Mouse (Mus musculus): ENCODE data around the gene Pias4. TPM values are rescaled to one million over a fixed set of nuclear protein-coding genes. Genes with fewer than 3 reads are reported as not detected.
"Not testable (repeated sequence)": the region's sequence is repeated elsewhere in the genome, so short reads cannot be mapped to it uniquely, and the experiment has no call there.

Gene Pias4
- total RNA-seq, 2 experiments from 2014 or later: 11.7 to 14.2 TPM

DNA sequence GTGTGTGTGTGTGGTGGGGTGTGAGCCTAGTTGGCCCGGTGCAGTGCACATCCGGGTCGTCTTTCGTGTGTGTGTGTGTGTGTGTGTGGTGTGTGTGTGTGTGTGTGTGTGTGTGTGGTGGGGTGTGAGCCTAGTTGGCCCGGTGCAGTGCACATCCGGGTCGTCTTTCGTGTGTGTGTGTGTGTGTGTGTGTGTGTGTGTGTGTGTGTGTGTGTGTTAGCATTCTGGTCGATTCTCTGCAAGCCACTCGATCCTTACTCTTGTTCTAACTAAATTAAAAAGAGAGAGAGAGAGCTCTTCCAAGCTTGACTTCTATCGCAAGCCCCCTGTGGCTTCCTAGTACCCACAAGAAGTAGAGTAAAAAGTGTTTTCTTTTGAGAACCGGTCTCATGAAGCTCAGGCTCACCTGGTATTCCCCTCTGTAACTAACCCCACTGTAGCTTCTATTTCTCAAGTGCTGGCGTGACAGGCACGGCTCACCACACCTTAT, 1.7 kb upstream of the Pias4 start:
- not testable (repeated sequence) for DNase-seq

DNA sequence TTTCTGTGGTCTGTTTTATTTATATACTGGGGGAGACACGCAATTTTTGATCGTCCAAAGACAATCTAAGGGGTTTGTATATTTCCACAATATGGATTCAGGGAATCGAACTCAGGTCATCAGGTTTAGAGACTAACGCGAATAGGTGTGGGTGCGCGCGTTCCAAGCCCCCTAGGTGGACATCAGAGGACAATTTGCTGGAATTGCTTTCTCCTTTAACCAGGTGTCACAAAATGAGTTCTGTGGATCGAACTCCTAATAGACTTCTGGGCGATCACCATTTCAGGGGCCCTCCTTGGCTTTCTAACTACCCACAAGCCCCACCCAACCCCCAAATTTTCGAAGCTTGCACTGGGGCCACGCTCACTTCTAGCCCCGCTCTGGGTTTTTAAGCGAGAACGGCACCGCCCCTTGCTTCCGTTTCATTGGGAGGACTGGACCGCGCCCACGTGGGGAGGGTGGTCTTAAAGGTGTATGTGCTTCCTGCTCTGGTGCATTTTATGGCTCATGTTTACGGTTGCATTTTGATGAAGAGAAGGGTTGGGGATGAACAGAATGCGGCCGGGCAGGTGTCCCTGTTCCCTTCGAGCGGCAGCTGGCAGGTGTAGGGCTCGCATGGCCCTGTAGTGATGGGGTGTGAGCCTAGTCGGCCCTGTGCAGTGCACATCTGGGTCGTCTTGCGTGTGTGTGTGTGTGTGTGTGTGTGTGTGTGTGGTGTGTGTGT, 960 bp upstream of the Pias4 start:
- DNase-seq: peak; percentile 84

DNA sequence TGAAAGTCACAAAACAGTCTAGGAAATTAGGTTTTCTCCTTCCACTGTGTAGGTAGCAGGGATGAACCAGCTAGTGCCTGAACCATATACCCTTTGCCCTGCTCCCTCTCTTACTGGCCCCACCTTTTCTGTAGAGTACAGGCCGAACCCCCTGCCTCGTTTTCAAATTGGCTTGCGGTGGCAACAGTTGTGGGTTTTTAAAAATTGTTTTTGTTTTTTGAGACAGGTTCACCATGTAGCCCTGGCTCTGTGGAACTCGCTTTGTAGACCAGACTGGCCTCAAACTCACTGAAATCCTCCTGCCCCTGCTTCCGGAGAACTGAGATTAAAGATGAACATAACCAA, 336 bp upstream of the Pias4 start:
- no peak for DNase-seq

GRCm38 (mm10) chr10:81165118-81165517, 2.6 kb downstream of the Pias4 start:
- no peak for DNase-seq

DNA sequence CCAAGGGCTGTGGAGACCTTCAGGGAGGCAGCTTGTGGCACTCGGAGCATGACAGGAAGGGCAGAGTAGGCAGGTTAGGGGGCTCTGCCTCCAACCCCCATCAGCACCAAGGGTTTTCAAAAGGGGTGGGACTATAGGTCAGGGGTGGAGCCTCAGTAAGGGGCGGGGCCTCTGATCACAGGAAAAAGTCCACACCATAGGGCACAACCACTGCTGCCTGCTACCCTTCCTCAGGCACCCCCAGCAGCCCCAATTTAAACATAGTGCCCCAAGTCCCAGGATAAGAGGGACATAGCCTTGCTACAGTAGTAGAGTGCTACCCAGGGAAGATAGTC, 5.4 kb downstream of the Pias4 start:
- DNase-seq: no peak

- no peak for DNase-seq
Measured at GRCm38 (mm10) chr10:81161602-81162317, 6.0 kb downstream of the Pias4 start.

DNA sequence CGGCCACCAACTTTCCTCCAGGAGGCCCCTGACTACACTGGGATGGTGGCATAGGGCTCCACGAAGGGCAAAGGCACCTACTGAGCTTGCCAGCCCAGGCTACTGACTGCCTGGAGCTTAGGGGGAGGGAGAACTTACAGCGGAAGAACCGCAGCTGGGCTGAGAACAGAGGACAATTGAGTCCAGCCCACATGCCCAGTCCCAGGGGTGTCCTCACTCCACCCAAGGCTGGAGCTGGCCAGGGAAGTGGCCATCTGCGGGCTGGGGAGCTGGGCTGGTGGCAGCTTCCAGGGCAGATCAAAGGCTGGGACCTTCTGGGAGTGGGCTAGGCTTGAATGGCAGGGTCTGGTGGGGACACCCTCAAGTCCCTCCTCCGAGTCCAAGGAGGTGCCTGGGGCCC, 13.0 kb downstream of the Pias4 start:
- no peak for DNase-seq

- no peak for DNase-seq
Measured at GRCm38 (mm10) chr10:81154313-81154712, 13.4 kb downstream of the Pias4 start.

GRCm38 (mm10) chr10:81152609-81153008, 15.1 kb downstream of the Pias4 start:
- no peak for DNase-seq

- no peak for DNase-seq
Measured at GRCm38 (mm10) chr10:81151261-81151660, 16.5 kb downstream of the Pias4 start.

DNA sequence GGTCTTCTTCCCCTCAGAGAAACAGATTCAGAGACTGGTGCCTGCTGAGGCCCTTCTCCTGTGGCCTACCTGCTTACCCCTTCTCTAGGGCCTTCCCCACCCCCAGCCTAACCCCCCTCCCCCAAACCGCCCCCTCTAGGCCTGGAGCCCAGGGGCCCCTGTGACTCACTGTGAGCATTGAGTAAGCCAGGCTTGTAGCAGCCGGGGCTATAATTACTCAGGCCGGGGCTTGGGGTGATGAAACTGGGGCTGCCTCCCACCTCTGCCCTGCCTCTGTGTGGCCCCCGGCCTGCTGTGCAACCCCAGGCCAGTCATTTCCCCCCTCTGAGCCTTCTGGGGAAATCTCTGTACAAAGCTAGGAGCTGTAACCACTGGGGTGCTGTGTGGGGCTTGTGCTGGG, 21.4 kb downstream of the Pias4 start:
- DNase-seq: no peak

- DNase-seq: no peak
Measured at GRCm38 (mm10) chr10:81145778-81146177, 21.9 kb downstream of the Pias4 start.

DNA sequence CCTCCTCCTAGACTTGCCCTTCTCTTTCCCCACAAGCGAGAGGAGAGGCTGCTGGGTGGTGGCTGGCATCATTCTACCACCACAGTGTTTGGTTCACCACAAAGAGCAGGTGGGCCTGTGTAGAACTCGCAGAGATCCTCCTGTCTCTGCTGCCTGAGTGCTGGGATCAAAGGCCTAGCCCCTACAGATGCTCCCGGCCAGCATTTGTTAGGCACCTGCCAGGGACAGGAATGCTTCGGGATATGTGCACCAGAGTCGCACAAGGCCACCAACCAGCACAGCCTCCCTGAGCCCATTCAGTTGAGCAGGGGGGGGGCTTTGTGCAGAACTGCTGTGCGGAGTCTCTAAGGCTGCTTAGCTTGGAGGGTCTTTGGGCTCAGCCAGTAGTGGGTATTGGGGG, 22.4 kb downstream of the Pias4 start:
- DNase-seq: no peak

- no peak for DNase-seq
Measured at GRCm38 (mm10) chr10:81144667-81145066, 23.1 kb downstream of the Pias4 start.

DNA sequence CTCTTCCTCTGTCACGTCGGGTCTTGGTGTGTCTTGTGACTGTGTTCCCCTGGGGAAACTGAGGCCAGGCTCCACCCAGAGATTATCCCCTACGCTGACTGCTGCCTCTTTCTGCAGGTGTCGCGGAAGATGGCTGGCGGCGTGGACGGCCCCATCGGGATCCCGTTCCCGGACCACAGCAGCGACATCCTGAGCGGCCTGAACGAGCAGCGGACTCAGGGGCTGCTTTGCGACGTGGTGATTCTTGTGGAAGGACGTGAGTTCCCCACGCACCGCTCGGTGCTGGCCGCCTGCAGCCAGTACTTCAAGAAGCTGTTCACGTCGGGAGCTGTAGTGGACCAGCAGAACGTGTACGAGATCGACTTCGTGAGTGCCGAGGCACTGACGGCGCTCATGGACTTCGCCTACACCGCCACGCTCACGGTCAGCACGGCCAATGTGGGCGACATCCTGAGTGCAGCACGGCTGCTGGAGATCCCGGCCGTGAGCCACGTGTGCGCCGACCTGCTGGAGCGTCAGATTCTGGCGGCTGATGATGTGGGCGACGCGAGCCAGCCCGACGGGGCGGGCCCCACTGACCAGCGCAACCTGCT, 23.8 kb downstream of the Pias4 start:
- no peak for DNase-seq

GRCm38 (mm10) chr10:81143157-81143633, 24.5 kb downstream of the Pias4 start:
- DNase-seq: no peak

- no peak for DNase-seq
Measured at GRCm38 (mm10) chr10:81142551-81142981, 25.2 kb downstream of the Pias4 start.

DNA sequence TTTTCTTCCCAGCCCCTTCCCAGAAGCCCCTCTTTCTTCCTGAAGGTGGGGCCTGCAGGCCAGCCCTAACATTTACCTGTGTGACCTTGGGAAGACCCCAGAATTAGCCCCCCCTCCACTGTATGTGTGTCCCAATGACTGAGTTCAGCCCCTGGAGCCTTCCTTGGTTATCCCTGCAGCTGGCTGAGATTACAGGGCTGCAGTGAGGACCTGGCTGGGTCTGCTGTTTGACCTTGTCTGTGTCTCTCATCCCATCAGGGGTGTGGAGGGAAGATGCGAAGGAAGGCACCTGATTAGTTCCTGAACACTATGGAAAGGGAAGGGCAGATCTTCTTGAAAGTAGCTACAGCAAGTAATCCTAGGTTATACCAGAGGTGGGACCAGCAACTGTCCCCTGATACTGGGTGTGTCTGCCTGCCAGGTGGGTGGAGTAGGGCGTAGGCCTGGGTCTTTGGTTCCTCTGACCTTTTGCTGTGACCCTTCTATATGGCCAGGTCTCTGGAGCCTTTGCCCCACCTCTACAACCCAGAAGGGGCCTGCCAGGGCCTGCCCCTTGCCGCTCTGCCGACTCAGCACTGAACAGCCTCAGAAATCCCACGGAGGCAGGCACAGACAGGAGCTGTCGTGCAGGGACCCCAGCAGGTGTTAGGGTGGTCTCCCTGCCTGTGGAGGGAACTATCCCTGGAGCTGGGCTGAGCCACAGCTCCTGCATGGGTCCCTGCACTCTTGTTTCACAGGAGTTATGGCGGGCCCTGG, 26.1 kb downstream of the Pias4 start:
- DNase-seq: no peak

DNA sequence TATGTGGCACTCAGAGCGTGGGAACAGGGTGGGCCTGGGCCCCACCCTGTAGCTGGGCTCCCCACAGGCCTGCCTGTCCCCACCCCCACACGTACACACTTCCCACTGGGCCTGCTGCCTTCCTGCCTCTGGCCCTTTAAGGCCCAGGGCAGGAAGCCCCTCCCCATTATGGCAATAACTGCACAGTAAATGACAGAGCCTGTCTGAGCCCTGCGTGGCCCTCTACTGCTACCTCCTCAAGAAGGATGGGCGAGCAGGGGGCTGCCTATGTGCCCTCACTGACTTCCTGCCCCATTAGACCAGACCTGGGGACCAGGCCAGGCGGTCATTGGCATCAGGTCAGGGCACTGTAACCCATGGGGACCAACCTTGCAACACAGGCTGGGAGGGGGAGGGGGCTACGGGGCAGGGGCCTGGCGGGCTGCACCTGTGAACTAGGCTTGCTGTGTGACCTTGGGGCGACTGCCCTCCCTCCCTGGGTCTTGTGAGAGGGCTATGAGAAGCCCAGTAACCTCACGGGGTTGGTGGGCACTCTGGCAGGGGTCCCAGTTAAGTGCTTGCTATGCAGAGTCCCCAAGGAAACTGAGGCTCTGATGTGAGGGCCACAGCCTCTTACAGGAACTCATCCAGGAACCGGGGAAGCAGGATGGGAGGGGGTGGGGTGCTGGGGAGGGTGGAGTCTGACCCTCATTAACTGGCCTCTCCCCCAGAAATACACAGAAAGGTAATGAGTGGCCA, 26.8 kb downstream of the Pias4 start:
- DNase-seq: no peak

- no peak for DNase-seq
Measured at GRCm38 (mm10) chr10:81140005-81140404, 27.7 kb downstream of the Pias4 start.

DNA sequence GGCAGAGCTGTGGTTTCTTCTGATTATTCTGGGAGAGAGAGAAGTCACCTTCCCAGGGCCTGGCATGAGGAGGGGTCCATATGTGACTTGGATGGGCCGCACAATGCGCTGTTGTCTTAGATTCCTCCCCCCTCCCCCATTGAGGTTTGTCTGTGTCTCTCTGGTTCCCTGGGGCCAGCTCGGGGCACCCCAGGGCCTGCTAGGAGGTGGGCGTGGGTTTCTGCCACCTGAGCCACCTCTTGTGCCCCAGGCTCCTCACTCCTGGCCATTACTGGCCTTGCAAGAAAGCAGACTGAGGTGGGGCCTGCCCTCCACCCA, 28.2 kb downstream of the Pias4 start:
- no peak for DNase-seq
